ENCODE assay signal across 18 mouse cellular contexts in the genomic region with DNA sequence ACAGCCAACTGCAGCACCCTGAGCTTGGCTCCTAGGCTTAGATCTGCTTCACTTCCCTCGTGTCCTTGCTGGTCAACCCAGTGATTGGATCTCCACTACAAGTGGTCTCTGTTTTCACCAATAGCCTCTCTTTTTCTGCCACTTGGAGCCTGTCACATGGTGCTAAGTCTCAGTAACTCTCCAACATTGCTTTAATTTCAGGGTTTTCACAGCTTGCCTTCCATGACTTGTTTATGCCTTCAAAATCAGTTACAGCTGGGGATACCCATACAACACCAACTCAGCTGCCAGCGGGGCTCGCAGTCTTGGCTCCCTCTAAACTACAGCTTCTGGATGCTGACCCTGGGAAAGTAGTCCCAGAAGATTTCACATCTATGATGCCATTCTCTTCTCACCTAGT.
"Had no signal": no experiment of that assay in that cellular context is flagged by ENCODE, and none has a peak within 500 bp of the region (broad histone marks: within the 10 kb centered on the region; RNA-seq: fewer than 3 reads in every experiment).

No protein-coding gene starts in this region.

- H3K9ac ChIP-seq: intestine, embryonic 15.5 days; kidney, embryonic 15.5 days; limb, embryonic 12.5 days; limb, embryonic 15.5 days; liver, embryonic 12.5 days; liver, embryonic 15.5 days had no signal

- H3K4me3 ChIP-seq: intestine, embryonic 15.5 days; kidney, embryonic 15.5 days; limb, embryonic 12.5 days; limb, embryonic 15.5 days; liver, embryonic 12.5 days; liver, embryonic 15.5 days had no signal

- H3K9me3 ChIP-seq: intestine, embryonic 15.5 days; kidney, embryonic 15.5 days; limb, embryonic 12.5 days; limb, embryonic 15.5 days; liver, embryonic 12.5 days; liver, embryonic 15.5 days had no signal

- H3K4me1 ChIP-seq: intestine, embryonic 15.5 days; kidney, embryonic 15.5 days; limb, embryonic 15.5 days; liver, embryonic 12.5 days; liver, embryonic 15.5 days had no signal

- H3K27me3 ChIP-seq: intestine, embryonic 15.5 days; kidney, embryonic 15.5 days; limb, embryonic 12.5 days; limb, embryonic 15.5 days; liver, embryonic 12.5 days; liver, embryonic 15.5 days had no signal

- H3K27ac ChIP-seq: intestine, embryonic 15.5 days; kidney, embryonic 15.5 days; limb, embryonic 12.5 days; limb, embryonic 15.5 days; liver, embryonic 12.5 days; liver, embryonic 15.5 days; stomach, postnatal 0 days had no signal

- ATAC-seq: intestine, embryonic 15.5 days; liver, embryonic 12.5 days had no signal

- H3K36me3 ChIP-seq: intestine, embryonic 15.5 days; kidney, embryonic 15.5 days; limb, embryonic 12.5 days; limb, embryonic 15.5 days; liver, embryonic 12.5 days; liver, embryonic 15.5 days had no signal

- H3K4me2 ChIP-seq: intestine, embryonic 15.5 days; kidney, embryonic 15.5 days; limb, embryonic 12.5 days; limb, embryonic 15.5 days; liver, embryonic 12.5 days; liver, embryonic 15.5 days; midbrain, embryonic 11.5 days had no signal

- DNase-seq: kidney, adult 11 months; kidney, adult 8-10 months; kidney, postnatal 10 days; kidney, postnatal 36 days; left cerebral cortex, postnatal 4 days; midbrain, embryonic 14.5 days; right cerebral cortex, postnatal 4 days; thymus, adult 2 months; thymus, postnatal 14 days; thymus, postnatal 4 days had no signal
